Mouse (Mus musculus) ovary, adult 2 months (tissue): ENCODE measurements around the gene Col6a2. TPM values are rescaled to one million over a fixed set of nuclear protein-coding genes. Genes with fewer than 3 reads are reported as not detected.

Source experiments
- polyA plus RNA-seq: library from polyadenylated mRNA; depleted of rRNA; stranded (reverse); fragments of >200 nt; gene quantifications from 2 replicates; pipeline ENCODE4 v1.2.3, GENCODE M21; 2012; rRNA removed

Gene Col6a2
- polyA plus RNA-seq, result 411 and 604 TPM in 2 replicates

DNA sequence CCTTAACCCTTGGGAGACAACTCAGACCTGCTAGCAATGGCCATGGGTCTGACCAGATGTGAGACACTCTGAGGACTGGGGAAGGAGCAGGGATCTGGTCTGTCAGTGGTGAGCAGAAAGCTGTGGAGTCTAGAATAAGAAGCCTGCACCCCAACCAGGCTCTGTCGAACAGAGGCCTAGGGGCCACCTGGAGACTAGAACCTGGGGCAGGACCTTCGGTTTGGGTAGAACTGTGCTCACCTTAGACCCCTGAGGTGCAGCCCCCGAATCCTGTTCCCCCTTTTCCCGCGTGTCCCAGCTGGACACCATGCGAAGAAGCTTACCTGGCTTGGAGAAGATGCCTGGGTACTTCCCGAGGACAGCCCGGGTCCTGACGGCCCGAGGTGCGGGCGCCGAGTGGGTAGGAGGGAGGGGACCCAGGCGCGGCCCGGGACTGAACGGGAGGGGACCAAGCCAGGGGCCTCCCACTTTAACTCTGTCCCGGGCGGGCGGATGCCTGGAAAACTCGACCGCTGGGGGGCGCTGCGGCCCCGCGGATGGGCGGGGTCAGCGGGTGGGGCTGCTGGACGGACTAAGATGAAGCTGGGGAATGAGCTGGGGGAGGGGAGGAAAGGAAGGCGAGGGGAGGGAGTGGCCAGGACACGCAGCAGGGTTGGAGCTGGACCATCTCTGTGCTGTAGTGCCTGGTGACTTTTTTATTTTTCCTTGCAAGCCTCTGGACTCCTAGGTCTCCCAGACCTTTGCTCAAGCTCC lies at the start of gene Col6a2:
TSS of gene Col6a2 (minus strand) at position 703 of the 753 bp plus-strand sequence.

DNA sequence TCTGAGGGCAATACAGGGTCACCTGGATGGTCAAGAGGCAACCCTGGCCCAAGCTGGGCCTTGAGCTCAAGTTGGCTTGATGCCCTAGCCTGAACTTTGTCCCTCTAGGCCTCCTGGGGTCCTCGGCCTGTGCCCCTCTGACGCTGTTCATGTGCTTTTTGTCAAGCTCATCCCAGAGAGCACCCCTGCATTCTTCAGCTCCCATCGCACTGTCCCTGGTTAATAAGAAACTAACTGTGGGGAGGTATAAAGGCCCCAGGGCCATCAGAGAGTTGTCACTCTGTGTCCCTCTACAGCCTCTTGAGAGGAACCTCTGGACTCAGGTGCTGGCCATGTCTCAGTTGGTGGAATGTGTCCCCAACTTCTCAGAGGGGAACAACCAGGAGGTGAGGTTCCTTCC lies 48.1 kb downstream of the Col6a2 start, which contains the start of gene Ftcd:
TSS of gene Ftcd (plus strand) at position 275 of the 400 bp plus-strand sequence.

DNA sequence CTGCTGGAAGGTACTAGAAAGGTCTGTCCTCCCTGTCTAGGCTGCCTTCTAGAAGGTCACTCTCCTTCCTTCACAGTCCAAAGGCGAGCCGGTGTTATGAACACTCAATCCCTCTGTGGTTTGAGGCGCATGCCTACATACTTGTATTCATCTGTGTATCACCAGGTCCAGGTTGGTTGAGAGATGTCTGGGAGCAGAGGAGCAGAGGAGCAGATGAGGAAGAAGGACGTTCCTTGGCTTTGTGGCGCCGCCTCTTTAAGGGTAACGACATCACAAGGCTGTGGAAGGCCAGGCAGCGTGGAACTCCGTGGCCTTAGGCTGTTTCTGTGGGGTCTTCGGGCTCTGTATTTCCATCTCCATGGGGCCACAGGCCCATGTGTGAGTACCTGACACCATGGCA lies 61.5 kb downstream of the Col6a2 start, which contains the start of gene Spatc1l:
TSS of gene Spatc1l (plus strand) at position 301 of the 400 bp plus-strand sequence.

Other genes starting within 250 kb of the Col6a2 start
- not detected in 2 replicates for gene AC141477.1, start 183.2 kb downstream of the Col6a2 start, polyA plus RNA-seq
- gene Pcnt, start 180.8 kb downstream of the Col6a2 start, polyA plus RNA-seq, result 24.5 and 26.8 TPM in 2 replicates
- 15.6 and 20.8 TPM in 2 replicates for gene 2610028H24Rik, start 174.5 kb downstream of the Col6a2 start, polyA plus RNA-seq
- 23.5 and 24.8 TPM in 2 replicates for gene Mcm3ap, start 154.7 kb downstream of the Col6a2 start, polyA plus RNA-seq
- 2.4 and 2.9 TPM in 2 replicates for gene Ybey, start 154.5 kb downstream of the Col6a2 start, polyA plus RNA-seq
- 32.3 and 39.6 TPM in 2 replicates for gene Lss, start 92.0 kb downstream of the Col6a2 start, polyA plus RNA-seq
- gene Spatc1l, start 61.4 kb downstream of the Col6a2 start, polyA plus RNA-seq, result 0.14 TPM in 1 of 2 replicates, not detected in the other
- gene Ftcd, start 48.0 kb downstream of the Col6a2 start, polyA plus RNA-seq, result 0.27 and 0.64 TPM in 2 replicates
- gene Col6a1, start 102.5 kb upstream of the Col6a2 start, polyA plus RNA-seq, result 465 and 571 TPM in 2 replicates